ENCODE assay signal across 38 mouse cellular contexts in genomic region chr4:21745723-21746122, GRCm38 (mm10). TPM values are rescaled to one million over a fixed set of nuclear protein-coding genes. Genes with fewer than 3 reads are reported as not detected.
DNase-seq lines count a peak whose midpoint lies in the region; ATAC-seq and TF ChIP-seq lines count a peak whose summit lies in the region.
"Had no signal": no experiment of that assay in that cellular context is flagged by ENCODE, and none has a peak within 500 bp of the region (broad histone marks: within the 10 kb centered on the region; RNA-seq: fewer than 3 reads in every experiment).

No protein-coding gene starts in this region.

- H3K4me3 ChIP-seq in lung, postnatal 0 days (ENCODE audit: low read depth, low read length), result no peak overlapping the region
- H3K4me3 ChIP-seq: embryonic facial prominence, embryonic 10.5 days; embryonic facial prominence, embryonic 13.5 days; erythroblast, embryonic 14.5 days; forebrain, embryonic 12.5 days; forebrain, embryonic 15.5 days; gastrocnemius, adult 2 months; hindbrain, embryonic 12.5 days; hindbrain, embryonic 15.5 days; intestine, embryonic 15.5 days had no signal

- H3K27ac ChIP-seq in lung, postnatal 0 days (ENCODE audit: low read length), result no peak overlapping the region
- H3K27ac ChIP-seq: embryonic facial prominence, embryonic 10.5 days; embryonic facial prominence, embryonic 13.5 days; forebrain, embryonic 12.5 days; forebrain, embryonic 15.5 days; gastrocnemius, adult 2 months; hindbrain, embryonic 12.5 days; hindbrain, embryonic 15.5 days; intestine, embryonic 15.5 days had no signal

- TF ChIP-seq CTCF in lung, postnatal 0 days (IDR thresholded peaks at IDR 0.05), result no peak

- WGBS in lung, postnatal 0 days, result 51% methylated on average over 5 of the region's 5 CpGs

- no peak overlapping the region for H3K4me2 ChIP-seq in lung, postnatal 0 days (replicated peaks; ENCODE audit: low read depth, low read length)
- H3K4me2 ChIP-seq: embryonic facial prominence, embryonic 13.5 days; forebrain, embryonic 12.5 days; forebrain, embryonic 15.5 days; heart, embryonic 11.5 days; hindbrain, embryonic 12.5 days; hindbrain, embryonic 15.5 days; intestine, embryonic 15.5 days had no signal

- no peaks in the 10 kb centered on the region for H3K27me3 ChIP-seq in lung, postnatal 0 days (replicated peaks; ENCODE audit: insufficient read depth, low read length)
- H3K27me3 ChIP-seq: embryonic facial prominence, embryonic 13.5 days; forebrain, embryonic 12.5 days; forebrain, embryonic 15.5 days; hindbrain, embryonic 12.5 days; hindbrain, embryonic 15.5 days; intestine, embryonic 15.5 days; Patski had no signal

- peak; percentile 21 for DNase-seq in lung, postnatal 0 days (ENCODE audit: low spot score)
- DNase-seq in lung, postnatal 10 days, result no peak
- DNase-seq in R1 (ENCODE audit: low read depth, low spot score), result peak; percentile 98
- peak; percentile 2 for DNase-seq in forelimb bud, embryonic 11.5 days (ENCODE audit: low read depth, low spot score)
- no peak for DNase-seq in left cerebral cortex, adult 9 months (ENCODE audit: low spot score in 2 of 2)
- no peak for DNase-seq in left cerebral cortex, adult 8-10 months (ENCODE audit: low spot score in 2 of 2)
- DNase-seq: adrenal gland, postnatal 14 days; cerebellum, adult 11-12 months; cerebellum, adult 8-10 months; cerebellum, postnatal 10 days; cerebellum, postnatal 36 days; embryo, embryonic 11 days; gastrocnemius, adult 2 months; gastrocnemius, postnatal 14 days; heart, adult 11 months had no signal

- ATAC-seq in lung, postnatal 0 days, result peak; percentile 64; the same call in 1 of the 2 replicates
- ATAC-seq: CD4-positive, CD25-positive, alpha-beta regulatory T cell, adult 4 months; forebrain, embryonic 15.5 days; intestine, embryonic 15.5 days; Patski had no signal

- H3K4me1 ChIP-seq in lung, postnatal 0 days (ENCODE audit: insufficient read depth, low read depth, low read length), result no peaks in the 10 kb centered on the region
- H3K4me1 ChIP-seq: embryonic facial prominence, embryonic 10.5 days; embryonic facial prominence, embryonic 13.5 days; forebrain, embryonic 12.5 days; forebrain, embryonic 15.5 days; hindbrain, embryonic 12.5 days; hindbrain, embryonic 15.5 days; intestine, embryonic 15.5 days had no signal

- H3K9ac ChIP-seq in lung, postnatal 0 days (replicated peaks; ENCODE audit: low read depth), result no peak overlapping the region
- H3K9ac ChIP-seq: embryonic facial prominence, embryonic 13.5 days; forebrain, embryonic 12.5 days; forebrain, embryonic 15.5 days; hindbrain, embryonic 12.5 days; hindbrain, embryonic 15.5 days; intestine, embryonic 15.5 days had no signal

- H3K36me3 ChIP-seq in lung, postnatal 0 days (ENCODE audit: insufficient read depth, low read length), result no peaks in the 10 kb centered on the region
- H3K36me3 ChIP-seq: intestine, embryonic 15.5 days had no signal

- no peak for TF ChIP-seq EP300 in lung, postnatal 0 days (IDR thresholded peaks at IDR 0.05)

- H3K9me3 ChIP-seq in lung, postnatal 0 days (ENCODE audit: low read length), result no peaks in the 10 kb centered on the region
- H3K9me3 ChIP-seq: embryonic facial prominence, embryonic 10.5 days; embryonic facial prominence, embryonic 13.5 days; forebrain, embryonic 12.5 days; forebrain, embryonic 15.5 days; G1E; hindbrain, embryonic 12.5 days; hindbrain, embryonic 15.5 days; intestine, embryonic 15.5 days had no signal

RNA-seq across cellular contexts. Expression of gene Ccnc, which starts 18.2 kb away (rescaled TPM):
- 32.3 TPM in 2 replicates for polyA plus RNA-seq in lung, postnatal 0 days (2015; fragmentation: Nextera tagmentation; extraction: Ambion mirVana)
- total RNA-seq in left cerebral cortex, adult 8-10 months (2022), result 10 to 100 TPM; 31.8 to 37.5 (median 32.8) TPM

RNA-seq across cellular contexts. Expression of gene Usp45, which starts 21.2 kb away (rescaled TPM):
- polyA plus RNA-seq in lung, postnatal 0 days (2015; fragmentation: Nextera tagmentation; extraction: Ambion mirVana), result 3.1 and 5.3 TPM in 2 replicates
- total RNA-seq in left cerebral cortex, adult 8-10 months (2022), result 10 to 100 TPM; 42.2 to 48.4 (median 46.9) TPM

RNA-seq across cellular contexts. Expression of gene Tstd3, which starts 21.3 kb away (rescaled TPM):
- polyA plus RNA-seq in lung, postnatal 0 days (2015; fragmentation: Nextera tagmentation; extraction: Ambion mirVana), result 5.9 and 6.1 TPM in 2 replicates
- total RNA-seq in left cerebral cortex, adult 8-10 months (2022), result 10 to 100 TPM; 24.4 to 26.5 (median 25.7) TPM

RNA-seq across cellular contexts. Expression of gene Prdm13, which starts 60.0 kb away (rescaled TPM):
- not detected in 2 replicates for polyA plus RNA-seq in lung, postnatal 0 days (2015; fragmentation: Nextera tagmentation; extraction: Ambion mirVana)
- total RNA-seq in left cerebral cortex, adult 8-10 months (2022), result under 1 TPM in 1 of 4 experiments, not detected in 3; 0.15 TPM
- total RNA-seq: adrenal gland, adult 18-20 months; adrenal gland, postnatal 14 days; adrenal gland, postnatal 4 days; gastrocnemius, adult 2 months; gastrocnemius, postnatal 14 days; gastrocnemius, postnatal 4 days; heart, adult 8-10 months; heart, postnatal 25 days; hematopoietic stem cell, adult 5-6 weeks had no signal
- polyA plus RNA-seq: C2C12; cortical plate, adult 2 months; embryonic facial prominence, embryonic 10.5 days; embryonic facial prominence, embryonic 13.5 days; erythroblast, embryonic 14.5 days; frontal cortex, adult 2 months; G1E; heart, embryonic 11.5 days; heart, embryonic 14.5 days; heart, postnatal 0 days; intestine, embryonic 15.5 days; Patski had no signal

Comparison
In these comparisons a context has a peak if more than half of its experiments do, and no peak if none do; other contexts are left out.
1. DNase-seq: peak in lung, postnatal 0 days (single experiment), R1 (single experiment) and forelimb bud, embryonic 11.5 days (single experiment); none in lung, postnatal 10 days (single experiment), left cerebral cortex, adult 9 months (0 of 2) and left cerebral cortex, adult 8-10 months (0 of 2).